Mouse (Mus musculus) myocyte (in vitro differentiated cells): ENCODE measurements at regions not wholly inside any gene's neighbourhood (a gene's known extent, or its start where the extent isn't known, plus 50 kb on each side); places are given as distances from the start of the nearest gene placed in this dataset.

Experiments used
- MAX ChIP-seq: IDR thresholded peaks from one replicate; pipeline ENCODE4 v1.6.1; 2011; ENCODE audit warnings: low read depth, mild to moderate bottlenecking, control low read depth
- MYOG ChIP-seq, 3 experiments: IDR thresholded peaks; one replicate each; pipeline ENCODE4 v1.6.1; 2011; ENCODE audit warnings: control low read depth in 2 of 3, low read depth in 2 of 3, mild to moderate bottlenecking in 2 of 3; ENCODE audit not compliant: insufficient read length in 2 of 3, control insufficient read depth in 1 of 3, insufficient read depth in 1 of 3
- POLR2A ChIP-seq: IDR thresholded peaks from one replicate; pipeline ENCODE4 v1.6.1; 2011; ENCODE audit warnings: low read depth, mild to moderate bottlenecking, control low read depth, moderate library complexity; ENCODE audit not compliant: insufficient read length
- POLR2AphosphoS2 ChIP-seq: IDR thresholded peaks from one replicate; pipeline ENCODE4 v1.6.1; 2011; ENCODE audit warnings: low read depth, control low read depth; ENCODE audit not compliant: insufficient read length
- TCF12 ChIP-seq: IDR thresholded peaks from one replicate; pipeline ENCODE4 v1.6.1; 2011; ENCODE audit warnings: mild to moderate bottlenecking, control low read depth; ENCODE audit not compliant: poor library complexity, insufficient read depth, severe bottlenecking

- no peak for TF ChIP-seq MAX
- no peak for TF ChIP-seq POLR2AphosphoS2
- no peak for TF ChIP-seq POLR2A
- TF ChIP-seq MYOG (IDR thresholded peaks at IDR 0.05; ENCODE audit: control insufficient read depth in 1 of 3, insufficient read depth in 1 of 3, insufficient read length in 2 of 3, low read depth in 2 of 3), result no peak
- TF ChIP-seq TCF12, result no peak
Observed at GRCm38 (mm10) chr2:84066785-84067526, 76.6 kb downstream of the Gm13691 start.
